Mouse (Mus musculus): ENCODE data around the gene Grk6.

The Grk6 gene

GRCm38 (mm10) chr13:55464027-55464884 is 19.4 kb downstream of the Grk6 start, which contains the start of gene Prr7:
Prr7 (plus strand) TSS chr13:55464267.
- no peak for DNase-seq (ENCODE audit: low spot score)

- no peak for DNase-seq (ENCODE audit: low spot score)
These were observed 20.3 kb downstream of the Grk6 start for GRCm38 (mm10) chr13:55465184-55465583.

GRCm38 (mm10) chr13:55465830-55466440 is 21.1 kb downstream of the Grk6 start:
- DNase-seq (ENCODE audit: low spot score), result no peak

GRCm38 (mm10) chr13:55468851-55469560 is 24.1 kb downstream of the Grk6 start:
- DNase-seq (ENCODE audit: low spot score), result no peak

GRCm38 (mm10) chr13:55470372-55470771 is 25.5 kb downstream of the Grk6 start:
- no peak for DNase-seq (ENCODE audit: low spot score)

GRCm38 (mm10) chr13:55471156-55471818 is 26.4 kb downstream of the Grk6 start:
- DNase-seq (ENCODE audit: low spot score), result no peak

GRCm38 (mm10) chr13:55471819-55472131 is 26.9 kb downstream of the Grk6 start:
- DNase-seq (ENCODE audit: low spot score), result no peak

- no peak for DNase-seq (ENCODE audit: low spot score)
These were observed 27.5 kb downstream of the Grk6 start for GRCm38 (mm10) chr13:55472132-55473022.

GRCm38 (mm10) chr13:55473076-55473831 is 28.4 kb downstream of the Grk6 start:
- DNase-seq (ENCODE audit: low spot score), result no peak

DNA sequence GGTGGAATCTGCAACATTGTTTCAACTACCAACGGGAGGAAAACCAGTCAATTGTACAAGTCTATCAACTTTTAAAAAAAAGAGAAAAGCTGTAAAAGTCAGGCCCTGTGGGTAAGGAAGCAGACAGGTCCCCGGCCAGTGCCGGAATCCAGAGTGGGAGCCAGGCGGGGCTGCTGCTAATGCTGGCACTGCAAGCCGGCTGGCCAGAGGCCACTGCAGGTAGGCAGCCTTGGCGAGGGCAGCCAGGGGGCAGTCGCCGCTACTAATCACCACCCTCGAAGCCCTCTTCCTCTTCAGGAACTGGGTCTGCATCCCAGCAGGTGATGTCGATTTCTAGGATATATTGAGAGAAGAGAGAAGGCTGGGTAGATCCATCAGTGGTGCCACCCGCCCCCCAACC is 29.1 kb downstream of the Grk6 start:
- no peak for DNase-seq (ENCODE audit: low spot score)

DNA sequence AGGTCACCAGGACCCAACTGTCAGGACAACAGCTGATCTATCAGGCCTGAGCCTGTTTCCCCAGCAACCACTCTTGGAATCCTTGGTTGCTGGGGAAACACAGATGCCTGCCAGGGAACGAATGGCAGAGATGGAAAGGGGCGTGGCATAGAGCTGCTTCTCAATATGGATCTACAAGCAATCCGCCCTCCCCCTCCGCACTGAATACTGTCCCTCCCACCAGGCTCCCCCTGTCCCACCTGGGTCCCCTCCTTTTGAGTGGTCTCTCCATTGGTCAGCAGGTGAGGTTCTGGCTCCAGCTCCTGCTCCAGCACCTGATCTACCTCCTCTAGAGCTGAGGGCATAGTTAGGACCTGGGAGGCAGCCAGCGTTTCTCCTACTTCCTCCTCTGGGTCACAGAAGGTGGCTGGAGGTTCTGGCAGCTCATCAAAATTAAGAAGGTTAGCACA is 29.8 kb downstream of the Grk6 start:
- no peak for DNase-seq (ENCODE audit: low spot score)

DNA sequence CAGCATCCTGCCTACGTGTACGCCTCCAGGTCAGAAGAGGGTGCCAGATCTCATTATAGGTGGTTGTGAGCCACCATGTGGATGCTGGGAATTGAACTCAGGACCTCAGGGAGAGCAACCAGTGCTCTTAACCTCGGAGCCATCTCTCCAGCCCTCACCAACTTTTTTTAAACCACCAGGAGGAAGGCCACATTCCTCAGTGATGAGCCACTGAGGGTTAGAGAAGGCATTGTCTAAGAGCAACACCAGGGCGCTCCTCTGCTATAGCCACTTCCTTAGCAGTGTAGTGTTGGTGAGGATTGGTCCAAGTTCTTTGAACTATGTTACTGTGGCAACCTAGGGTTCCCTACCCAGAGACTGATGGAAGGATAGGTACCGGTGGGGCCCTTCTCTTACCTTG is 30.9 kb downstream of the Grk6 start:
- no peak for DNase-seq (ENCODE audit: low spot score)

DNA sequence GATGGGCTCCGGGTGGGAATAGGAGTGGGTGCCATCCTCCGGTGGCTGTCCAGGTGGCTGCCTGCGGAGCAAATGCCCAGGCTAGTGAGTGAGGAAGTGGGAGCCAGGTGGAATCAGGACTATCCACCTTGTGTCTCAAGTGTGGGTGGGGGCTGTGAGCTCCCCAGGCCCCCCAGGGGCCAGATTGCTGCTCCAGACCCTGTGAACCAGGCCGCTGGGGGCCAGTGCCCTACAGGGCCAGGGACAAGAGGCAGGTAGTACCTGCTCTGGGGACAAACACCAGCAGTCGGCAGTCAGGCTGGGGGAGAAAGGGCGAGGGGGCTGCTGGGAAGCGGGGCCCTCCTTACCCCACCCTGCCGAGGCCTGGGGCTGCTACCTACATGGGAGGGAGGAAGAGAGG is 31.4 kb downstream of the Grk6 start:
- no peak for DNase-seq (ENCODE audit: low spot score)

DNA sequence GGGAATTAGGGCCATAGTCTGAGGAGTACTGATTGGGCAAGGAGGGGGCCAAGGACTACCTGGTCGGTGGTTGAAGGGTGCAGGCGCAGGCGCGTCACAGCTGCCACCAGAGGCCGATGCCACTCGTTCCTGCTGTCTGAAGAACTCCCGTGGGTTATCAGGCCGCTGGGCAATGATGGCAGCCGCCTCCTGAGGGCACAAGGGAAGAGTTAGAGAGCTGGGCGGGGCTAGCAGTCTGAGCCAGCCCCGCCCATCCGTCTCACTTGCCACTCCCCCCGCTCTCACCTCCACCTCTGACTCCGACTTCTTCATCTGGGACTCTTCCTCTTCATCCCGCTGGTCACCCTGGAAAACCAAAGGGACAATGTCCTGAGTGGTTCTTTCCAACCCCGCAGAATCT is 32.6 kb downstream of the Grk6 start:
- no peak for DNase-seq (ENCODE audit: low spot score)

DNA sequence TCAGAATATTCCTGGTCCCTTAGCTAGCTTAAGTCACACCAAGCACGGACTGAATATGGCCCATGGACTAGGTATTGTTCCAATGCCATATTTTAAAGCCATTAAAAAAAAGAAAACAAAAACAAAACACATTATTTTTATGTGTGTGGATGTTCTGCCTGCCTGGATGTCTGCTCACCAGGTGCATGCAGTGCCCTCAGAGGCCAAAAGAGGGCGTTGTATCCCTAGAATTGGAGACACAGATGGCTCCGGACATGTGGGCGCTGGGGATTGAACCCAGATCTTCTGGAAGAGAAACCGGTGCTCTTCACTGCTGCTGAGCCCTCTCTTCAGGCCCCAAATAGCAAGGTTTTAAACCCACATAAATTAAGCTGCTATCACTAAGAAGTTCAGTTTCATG is 33.2 kb downstream of the Grk6 start:
- DNase-seq (ENCODE audit: low spot score), result no peak

GRCm38 (mm10) chr13:55479008-55479407 is 34.1 kb downstream of the Grk6 start:
- DNase-seq (ENCODE audit: low spot score), result no peak

GRCm38 (mm10) chr13:55479929-55480328 is 35.1 kb downstream of the Grk6 start:
- DNase-seq (ENCODE audit: low spot score), result no peak

GRCm38 (mm10) chr13:55482542-55482941 is 37.7 kb downstream of the Grk6 start:
- no peak for DNase-seq (ENCODE audit: low spot score)

DNA sequence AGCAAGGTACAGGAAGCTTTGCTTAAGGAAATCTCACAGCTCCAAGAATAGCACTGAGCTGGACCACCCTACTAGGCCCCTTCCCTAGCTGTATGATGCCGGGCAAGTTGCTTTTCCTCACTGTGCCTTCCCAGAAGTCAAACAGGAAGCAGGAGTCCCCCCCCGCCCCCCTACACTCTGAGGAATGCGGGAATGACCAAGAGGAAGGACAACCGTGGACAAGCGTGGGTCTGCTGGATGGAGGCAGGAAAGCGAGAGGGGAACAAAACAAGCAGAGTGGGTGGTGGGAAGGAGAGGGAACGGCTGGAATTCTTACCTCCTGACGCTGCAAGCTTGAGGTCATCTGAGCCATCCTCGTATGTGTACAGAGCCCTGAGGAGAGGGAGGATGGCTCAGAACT is 38.2 kb downstream of the Grk6 start:
- DNase-seq (ENCODE audit: low spot score), result no peak

GRCm38 (mm10) chr13:55483593-55483992 is 38.7 kb downstream of the Grk6 start:
- DNase-seq (ENCODE audit: low spot score), result no peak
